Mouse (Mus musculus) forebrain, postnatal 0 days (tissue): ENCODE measurements around the gene Hist1h2bc. TPM values are rescaled to one million over a fixed set of nuclear protein-coding genes. Genes with fewer than 3 reads are reported as not detected.
A peak's percentile ranks its signal among the peaks of the same experiment; 100 is the strongest.
"Not testable (repeated sequence)": the region's sequence is repeated elsewhere in the genome, so short reads cannot be mapped to it uniquely, and the experiment has no call there.

ENCODE experiments used
- ATAC-seq: fragments of 200-750 bp; cut with Nextera tagmentation; 2 replicates; pipeline ENCODE4 v1.8.0; 2017; ENCODE audit warnings: mild to moderate bottlenecking, moderate library complexity
- DNase-seq: peaks from one replicate; pipeline ENCODE4 v3.0.0-alpha.2; 2015
- H3K27ac ChIP-seq: fragments of 300-500 bp; sonication (generic); 2 replicates; pipeline ENCODE4 v1.5.1; 2014; ENCODE audit warnings: low read depth, mild to moderate bottlenecking, antibody characterized with exemption, low read length, moderate library complexity, mixed read lengths
- H3K27me3 ChIP-seq: fragments of 300-500 bp; sonication (generic); 2 replicates; pipeline ENCODE4 v1.6.1; 2014; ENCODE audit warnings: mild to moderate bottlenecking, low read length, mixed read lengths; ENCODE audit not compliant: insufficient read depth
- H3K36me3 ChIP-seq: fragments of 300-500 bp; sonication (generic); 2 replicates; pipeline ENCODE4 v1.6.1; 2014; ENCODE audit warnings: mild to moderate bottlenecking, moderate library complexity; ENCODE audit not compliant: insufficient read depth
- H3K4me1 ChIP-seq: fragments of 300-500 bp; sonication (generic); 2 replicates; pipeline ENCODE4 v1.6.1; 2014; ENCODE audit warnings: antibody characterized with exemption; ENCODE audit not compliant: insufficient read depth
- H3K4me2 ChIP-seq: fragments of 300-500 bp; sonication (generic); 2 replicates; pipeline ENCODE4 v1.6.1; 2014; ENCODE audit warnings: low read depth, mild to moderate bottlenecking, moderate library complexity
- H3K4me3 ChIP-seq: fragments of 300-500 bp; sonication (generic); 2 replicates; pipeline ENCODE4 v1.5.1; 2014; ENCODE audit warnings: low read depth, low read length, mixed read lengths
- H3K9ac ChIP-seq: fragments of 300-500 bp; sonication (generic); 2 replicates; pipeline ENCODE4 v1.6.1; 2014; ENCODE audit warnings: mild to moderate bottlenecking
- H3K9me3 ChIP-seq: fragments of 300-500 bp; sonication (generic); 2 replicates; pipeline ENCODE4 v1.6.1; 2016; ENCODE audit warnings: low read length
- CTCF ChIP-seq: sonication (generic); IDR thresholded peaks from 2 replicates; pipeline ENCODE4 v1.5.1; 2016; ENCODE audit warnings: antibody characterized with exemption, control low read depth, low read depth
- WGBS: fragments of 180-500 bp; shearing (Covaris S2); extraction: QIAGEN DNeasy Blood & Tissue Kit; methylation state at CpG from one replicate; pipeline ENCODE4 v1.1.7; 2014; 5-methylcytosine and 5-hydroxymethylcytosine counted together
- polyA plus RNA-seq: library from polyadenylated mRNA; unstranded; fragments of >200 nt; fragmentation: Nextera tagmentation; extraction: Ambion mirVana; gene quantifications from 2 replicates; pipeline ENCODE4 v1.2.1, GENCODE M21; 2015
- total RNA-seq: library from RNA; depleted of rRNA; stranded (reverse); fragments of >200 nt; gene quantifications from 2 replicates; pipeline ENCODE4 v1.2.3, GENCODE M21; 2014

Hist1h2bc gene
- total and polyA plus RNA-seq, 2 experiments from 2014 or later: 29.2 to 93.7 TPM

GRCm38 (mm10) chr13:23700786-23701520 is 17.0 kb downstream of the Hist1h2bc start:
- peak; percentile 32 for ATAC-seq
- WGBS: 35% methylated on average over 8 of the region's 8 CpGs
- DNase-seq: peak; percentile 70
- Histone ChIP-seq H3K36me3 (no peaks in the 10 kb centered on the region), H3K4me3 (no peak overlapping the region), H3K9me3 (no peaks in the 10 kb centered on the region), H3K27ac (no peak overlapping the region), H3K27me3 (no peaks in the 10 kb centered on the region), H3K4me2 (no peak overlapping the region), H3K9ac (no peak overlapping the region), H3K4me1 (no peaks in the 10 kb centered on the region)
- peak; percentile 87 for TF ChIP-seq CTCF

GRCm38 (mm10) chr13:23702220-23702619 is 18.2 kb downstream of the Hist1h2bc start:
- WGBS: 84% methylated on average over 4 of the region's 4 CpGs
- no peak overlapping the region for H3K27ac ChIP-seq
- no peak for TF ChIP-seq CTCF
- DNase-seq (no peak), ATAC-seq (no peak)
- H3K9ac ChIP-seq: no peak overlapping the region
- H3K36me3 ChIP-seq: no peaks in the 10 kb centered on the region
- no peaks in the 10 kb centered on the region for H3K9me3 ChIP-seq
- H3K4me1 ChIP-seq: no peaks in the 10 kb centered on the region
- no peak overlapping the region for H3K4me2 ChIP-seq
- no peaks in the 10 kb centered on the region for H3K27me3 ChIP-seq
- no peak overlapping the region for H3K4me3 ChIP-seq

- not testable (repeated sequence) for H3K4me1 ChIP-seq, H3K27me3 ChIP-seq, H3K4me2 ChIP-seq, H3K36me3 ChIP-seq, H3K9me3 ChIP-seq, ATAC-seq, H3K27ac ChIP-seq, H3K4me3 ChIP-seq, H3K9ac ChIP-seq, DNase-seq
- 94% methylated on average over 2 of the region's 2 CpGs for WGBS
Measured at GRCm38 (mm10) chr13:23702801-23703200, 18.8 kb downstream of the Hist1h2bc start.

GRCm38 (mm10) chr13:23705751-23706356 is 21.9 kb downstream of the Hist1h2bc start:
- no peak for DNase-seq
- Histone ChIP-seq H3K4me1 (no peaks in the 10 kb centered on the region), H3K4me3 (no peak overlapping the region), H3K36me3 (no peaks in the 10 kb centered on the region), H3K27me3 (no peaks in the 10 kb centered on the region; the same call in 1 of the 2 replicates), H3K4me2 (no peak overlapping the region), H3K9ac (no peak overlapping the region), H3K27ac (no peak overlapping the region), H3K9me3 (no peaks in the 10 kb centered on the region)
- TF ChIP-seq CTCF: no peak
- 90% methylated on average over 7 of the region's 7 CpGs for WGBS
- ATAC-seq: no peak

- Histone ChIP-seq H3K4me1 (no peaks in the 10 kb centered on the region), H3K36me3 (no peaks in the 10 kb centered on the region), H3K9ac (no peak overlapping the region), H3K4me3 (no peak overlapping the region), H3K4me2 (no peak overlapping the region), H3K27me3 (no peaks in the 10 kb centered on the region; the same call in 1 of the 2 replicates), H3K9me3 (no peaks in the 10 kb centered on the region), H3K27ac (no peak overlapping the region)
- no peak for ATAC-seq
- no peak for DNase-seq
- WGBS: 93% methylated on average over 12 of the region's 12 CpGs
- TF ChIP-seq CTCF: no peak
Measured at GRCm38 (mm10) chr13:23706771-23707170, 22.8 kb downstream of the Hist1h2bc start.

GRCm38 (mm10) chr13:23708041-23708440 is 24.0 kb downstream of the Hist1h2bc start:
- WGBS: 88% methylated on average over 4 of the region's 4 CpGs
- ATAC-seq (no peak), DNase-seq (no peak)
- Histone ChIP-seq H3K27ac (no peak overlapping the region), H3K4me3 (no peak overlapping the region), H3K4me2 (no peak overlapping the region), H3K9ac (no peak overlapping the region), H3K27me3 (no peaks in the 10 kb centered on the region; the same call in 1 of the 2 replicates), H3K36me3 (no peaks in the 10 kb centered on the region), H3K4me1 (no peaks in the 10 kb centered on the region), H3K9me3 (no peaks in the 10 kb centered on the region)
- no peak for TF ChIP-seq CTCF

GRCm38 (mm10) chr13:23708654-23709053 is 24.7 kb downstream of the Hist1h2bc start:
- no peaks in the 10 kb centered on the region for H3K36me3 ChIP-seq
- 71% methylated on average over 4 of the region's 4 CpGs for WGBS

More at GRCm38 (mm10) chr13:23708654-23709053, 24.7 kb downstream of the Hist1h2bc start:
- no peaks in the 10 kb centered on the region for H3K4me1 ChIP-seq
- no peak overlapping the region for H3K4me2 ChIP-seq
- TF ChIP-seq CTCF: no peak
- ATAC-seq (no peak), DNase-seq (no peak)
- no peak overlapping the region for H3K4me3 ChIP-seq
- H3K27ac ChIP-seq: no peak overlapping the region
- H3K9me3 ChIP-seq: no peaks in the 10 kb centered on the region
- no peak overlapping the region for H3K9ac ChIP-seq
- H3K27me3 ChIP-seq: no peaks in the 10 kb centered on the region; the same call in 1 of the 2 replicates
